In genomic region chr4:111886607-111887006, GRCm38 (mm10) we compare ENCODE assay signal across 8 mouse cellular contexts. TPM values are rescaled to one million over a fixed set of nuclear protein-coding genes. Genes with fewer than 3 reads are reported as not detected.
A peak's percentile ranks its signal among the peaks of the same experiment; 100 is the strongest.
DNase-seq lines count a peak whose midpoint lies in the region; ATAC-seq lines count a peak whose summit lies in the region.

No protein-coding gene starts in this region.

- H3K27ac ChIP-seq in limb, embryonic 11.5 days (replicated peaks; ENCODE audit: low read depth, low read length) = no peak overlapping the region
- no peak overlapping the region for H3K27ac ChIP-seq in midbrain, embryonic 16.5 days (ENCODE audit: low read length)
- H3K27ac ChIP-seq in stomach, embryonic 14.5 days (ENCODE audit: low read length) = no peak overlapping the region

- peak; percentile 74; the same call in 1 of the 2 replicates for ATAC-seq in limb, embryonic 11.5 days (ENCODE audit: insufficient number of reproducible peaks, low FRiP score, low TSS enrichment, low read depth)
- peak; percentile 94 for ATAC-seq in midbrain, embryonic 16.5 days
- ATAC-seq in stomach, embryonic 14.5 days (ENCODE audit: insufficient number of reproducible peaks, insufficient read depth, low FRiP score, low read depth) = peak; percentile 68; the same call in 1 of the 2 replicates

- peak; percentile 88 for DNase-seq in 3T3-L1 (ENCODE audit: low read depth, low spot score)
- DNase-seq in adrenal gland, adult 8-10 months = peak; percentile 44
- DNase-seq in embryo, embryonic 9.5 days (ENCODE audit: extremely low spot score) = peak; percentile 60
- DNase-seq in heart, adult 8-10 months (ENCODE audit: low spot score) = peak; percentile 74
- DNase-seq in kidney, adult 8-10 months = peak; percentile 58 to 82
- DNase-seq in limb, embryonic 11.5 days (ENCODE audit: low spot score) = peak; percentile 83

- H3K27me3 ChIP-seq in limb, embryonic 11.5 days (ENCODE audit: control insufficient read depth, insufficient read depth, low read length) = no peaks in the 10 kb centered on the region
- H3K27me3 ChIP-seq in midbrain, embryonic 16.5 days (ENCODE audit: control insufficient read depth, insufficient read depth, low read depth, low read length) = no peaks in the 10 kb centered on the region
- H3K27me3 ChIP-seq in stomach, embryonic 14.5 days (ENCODE audit: control insufficient read depth, insufficient read depth, low read length) = no peaks in the 10 kb centered on the region

- no peaks in the 10 kb centered on the region for H3K4me1 ChIP-seq in limb, embryonic 11.5 days (ENCODE audit: control insufficient read depth, insufficient read depth, low read length)
- no peaks in the 10 kb centered on the region for H3K4me1 ChIP-seq in midbrain, embryonic 16.5 days (ENCODE audit: control insufficient read depth, insufficient read depth, low read length)
- H3K4me1 ChIP-seq in stomach, embryonic 14.5 days (ENCODE audit: control insufficient read depth, insufficient read depth, low read length) = no peaks in the 10 kb centered on the region

- no peak overlapping the region for H3K4me3 ChIP-seq in limb, embryonic 11.5 days (ENCODE audit: low read depth, low read length)
- H3K4me3 ChIP-seq in midbrain, embryonic 16.5 days (ENCODE audit: low read depth, low read length) = no peak overlapping the region
- H3K4me3 ChIP-seq in stomach, embryonic 14.5 days (ENCODE audit: low read depth, low read length) = no peak overlapping the region

- no peak overlapping the region for H3K4me2 ChIP-seq in limb, embryonic 11.5 days (ENCODE audit: low read depth, severe bottlenecking)
- no peak overlapping the region for H3K4me2 ChIP-seq in midbrain, embryonic 16.5 days (ENCODE audit: low read length)
- H3K4me2 ChIP-seq in stomach, embryonic 14.5 days (replicated peaks; ENCODE audit: low read depth, low read length) = peak overlapping the region; percentile 17; the same call in 1 of the 2 replicates

- WGBS in limb, embryonic 11.5 days = 24% methylated on average over 4 of the region's 4 CpGs
- 25% methylated on average over 4 of the region's 4 CpGs for WGBS in midbrain, embryonic 16.5 days
- 20% methylated on average over 4 of the region's 4 CpGs for WGBS in stomach, embryonic 14.5 days

- no peak overlapping the region for H3K9ac ChIP-seq in limb, embryonic 11.5 days (ENCODE audit: low read length)
- no peak overlapping the region for H3K9ac ChIP-seq in midbrain, embryonic 16.5 days (ENCODE audit: low read depth, low read length)
- H3K9ac ChIP-seq in stomach, embryonic 14.5 days (replicated peaks; ENCODE audit: low read depth, low read length) = no peak overlapping the region

- no peaks in the 10 kb centered on the region for H3K36me3 ChIP-seq in limb, embryonic 11.5 days (ENCODE audit: control insufficient read depth, insufficient read depth, low read length)
- no peaks in the 10 kb centered on the region for H3K36me3 ChIP-seq in midbrain, embryonic 16.5 days (ENCODE audit: control insufficient read depth, insufficient read depth, low read length)
- H3K36me3 ChIP-seq in stomach, embryonic 14.5 days (ENCODE audit: control insufficient read depth, insufficient read depth, low read length) = no peaks in the 10 kb centered on the region

- no peaks in the 10 kb centered on the region for H3K9me3 ChIP-seq in limb, embryonic 11.5 days (ENCODE audit: control insufficient read depth, low read length)
- no peaks in the 10 kb centered on the region for H3K9me3 ChIP-seq in midbrain, embryonic 16.5 days (replicated peaks; ENCODE audit: control insufficient read depth, low read length, poor library complexity, severe bottlenecking)
- H3K9me3 ChIP-seq in stomach, embryonic 14.5 days (ENCODE audit: control insufficient read depth, low read depth, low read length) = no peaks in the 10 kb centered on the region

RNA-seq across cellular contexts. Expression of gene Slc5a9, which starts 16.1 kb away (rescaled TPM):
- not detected for total RNA-seq in adrenal gland, adult 8-10 months (2022)
- not detected for total RNA-seq in heart, adult 8-10 months (2022)
- 0.08 TPM in 1 of 2 replicates, not detected in the other for polyA plus RNA-seq in limb, embryonic 11.5 days (2014; fragmentation: Nextera tagmentation; extraction: Ambion mirVana)
- not detected in 2 replicates for polyA plus RNA-seq in midbrain, embryonic 16.5 days (2015; fragmentation: Nextera tagmentation; extraction: Ambion mirVana)
- polyA plus RNA-seq in stomach, embryonic 14.5 days (2014; fragmentation: Nextera tagmentation; extraction: Ambion mirVana) = 2.5 and 3.6 TPM in 2 replicates

RNA-seq across cellular contexts. Expression of gene Skint8, which starts 32.6 kb away (rescaled TPM):
- total RNA-seq in adrenal gland, adult 8-10 months (2022) = not detected
- not detected for total RNA-seq in heart, adult 8-10 months (2022)
- not detected in 2 replicates for polyA plus RNA-seq in limb, embryonic 11.5 days (2014; fragmentation: Nextera tagmentation; extraction: Ambion mirVana)
- not detected in 2 replicates for polyA plus RNA-seq in midbrain, embryonic 16.5 days (2015; fragmentation: Nextera tagmentation; extraction: Ambion mirVana)
- 0.14 and 0.16 TPM in 2 replicates for polyA plus RNA-seq in stomach, embryonic 14.5 days (2014; fragmentation: Nextera tagmentation; extraction: Ambion mirVana)
